11 mouse cellular contexts compared by ENCODE assay signal in the genomic region with DNA sequence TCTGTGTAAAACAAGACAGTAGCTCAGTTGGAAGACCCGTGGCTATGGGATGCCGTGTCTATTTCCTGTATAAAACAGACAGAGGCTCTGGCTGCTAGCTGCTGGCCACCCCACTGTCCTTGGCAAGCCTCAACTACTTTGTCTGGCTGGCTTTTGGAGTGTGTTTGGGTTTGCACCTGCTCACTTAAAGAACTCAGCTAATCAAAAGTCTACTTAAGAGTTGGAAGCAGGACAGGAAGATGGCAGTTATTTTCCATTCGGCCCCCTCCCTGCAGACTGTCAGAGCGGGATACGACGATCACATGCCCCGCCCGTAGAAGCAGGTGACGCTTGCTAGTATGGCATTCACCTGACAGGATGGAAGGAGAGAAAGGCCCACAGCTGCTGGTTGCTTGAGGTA. TPM values are rescaled to one million over a fixed set of nuclear protein-coding genes. Genes with fewer than 3 reads are reported as not detected.
DNase-seq lines count a peak whose midpoint lies in the region; ATAC-seq and TF ChIP-seq lines count a peak whose summit lies in the region.
"Had no signal": no experiment of that assay in that cellular context is flagged by ENCODE, and none has a peak within 500 bp of the region (broad histone marks: within the 10 kb centered on the region; RNA-seq: fewer than 3 reads in every experiment).

No protein-coding gene starts in this region.

- no peaks in the 10 kb centered on the region for H3K9me3 ChIP-seq in hindbrain, embryonic 16.5 days (ENCODE audit: control insufficient read depth, low read length)
- H3K9me3 ChIP-seq in hindbrain, embryonic 10.5 days, result no peaks in the 10 kb centered on the region
- no peaks in the 10 kb centered on the region for H3K9me3 ChIP-seq in neural tube, embryonic 15.5 days (replicated peaks)
- H3K9me3 ChIP-seq: embryonic facial prominence, embryonic 13.5 days; limb, embryonic 10.5 days had no signal

- no peak overlapping the region for H3K9ac ChIP-seq in hindbrain, embryonic 16.5 days (ENCODE audit: low read depth, low read length)
- H3K9ac ChIP-seq in neural tube, embryonic 15.5 days (replicated peaks), result no peak overlapping the region
- H3K9ac ChIP-seq: embryonic facial prominence, embryonic 13.5 days had no signal

- H3K4me1 ChIP-seq in hindbrain, embryonic 16.5 days (ENCODE audit: control insufficient read depth, insufficient read depth, low read depth, low read length), result peaks cover 20% of the 10 kb centered on the region
- H3K4me1 ChIP-seq in hindbrain, embryonic 10.5 days (replicated peaks), result peaks cover 5% of the 10 kb centered on the region
- H3K4me1 ChIP-seq in neural tube, embryonic 15.5 days, result peaks cover 27% of the 10 kb centered on the region

- intact Hi-C loops in gastrocnemius, adult 2 months (cut with DNase I), result no loop called here

- no peaks in the 10 kb centered on the region for H3K36me3 ChIP-seq in hindbrain, embryonic 16.5 days (ENCODE audit: control insufficient read depth, insufficient read depth, low read length)
- no peaks in the 10 kb centered on the region for H3K36me3 ChIP-seq in hindbrain, embryonic 10.5 days
- H3K36me3 ChIP-seq in neural tube, embryonic 15.5 days, result no peaks in the 10 kb centered on the region
- H3K36me3 ChIP-seq: embryonic facial prominence, embryonic 13.5 days; limb, embryonic 10.5 days had no signal

- peak overlapping the region; percentile 67 for H3K27ac ChIP-seq in gastrocnemius, adult 2 months
- H3K27ac ChIP-seq in hindbrain, embryonic 16.5 days (ENCODE audit: low read depth, low read length), result no peak overlapping the region
- no peak overlapping the region for H3K27ac ChIP-seq in hindbrain, embryonic 10.5 days
- H3K27ac ChIP-seq in neural tube, embryonic 15.5 days (replicated peaks), result 0 out of 2 replicates have a peak overlapping the region, but pooled peaks have one; percentile 24
- H3K27ac ChIP-seq: embryonic facial prominence, embryonic 13.5 days had no signal

- H3K4me3 ChIP-seq in gastrocnemius, adult 2 months, result peak overlapping the region; percentile 55
- H3K4me3 ChIP-seq in hindbrain, embryonic 16.5 days (ENCODE audit: low read length), result no peak overlapping the region
- no peak overlapping the region for H3K4me3 ChIP-seq in hindbrain, embryonic 10.5 days
- H3K4me3 ChIP-seq in neural tube, embryonic 15.5 days (replicated peaks), result no peak overlapping the region
- H3K4me3 ChIP-seq: embryonic facial prominence, embryonic 13.5 days; limb, embryonic 10.5 days had no signal

- peak; percentile 37; the same call in 1 of the 2 replicates for ATAC-seq in hindbrain, embryonic 16.5 days
- ATAC-seq in neural tube, embryonic 15.5 days (ENCODE audit: low FRiP score), result 0 out of 2 replicates have a peak, but pooled peaks have one; percentile 4

- H3K4me2 ChIP-seq in hindbrain, embryonic 16.5 days (ENCODE audit: low read length), result peak overlapping the region; percentile 27; the same call in 1 of the 2 replicates
- no peak overlapping the region for H3K4me2 ChIP-seq in neural tube, embryonic 15.5 days
- H3K4me2 ChIP-seq: embryonic facial prominence, embryonic 13.5 days had no signal

- 67% methylated on average over 9 of the region's 9 CpGs for WGBS in hindbrain, embryonic 16.5 days
- 90% methylated on average over 9 of the region's 9 CpGs for whole genome bisulfite sequencing in hindbrain, embryonic 10.5 days
- 76% methylated on average over 9 of the region's 9 CpGs for WGBS in neural tube, embryonic 15.5 days

- no peak for TF ChIP-seq CTCF in gastrocnemius, adult 2 months (IDR thresholded peaks at IDR 0.05)

- no peaks in the 10 kb centered on the region for H3K27me3 ChIP-seq in hindbrain, embryonic 16.5 days (replicated peaks; ENCODE audit: control insufficient read depth, insufficient read depth, low read length)
- H3K27me3 ChIP-seq in hindbrain, embryonic 10.5 days (ENCODE audit: insufficient read depth, poor library complexity, severe bottlenecking), result no peaks in the 10 kb centered on the region
- H3K27me3 ChIP-seq in neural tube, embryonic 15.5 days (replicated peaks), result no peaks in the 10 kb centered on the region
- H3K27me3 ChIP-seq: embryonic facial prominence, embryonic 13.5 days had no signal

- peak; percentile 59 for DNase-seq in gastrocnemius, adult 2 months
- DNase-seq in gastrocnemius, postnatal 10 days, result no peak
- no peak for DNase-seq in hindbrain, embryonic 10.5 days (ENCODE audit: low spot score)
- DNase-seq in neural tube, embryonic 10.5 days (ENCODE audit: extremely low spot score, low spot score), result no peak
- no peak for DNase-seq in spleen, postnatal 4 days (ENCODE audit: low spot score in 2 of 2)
- DNase-seq: cerebellum, postnatal 36 days; thymus, postnatal 36 days had no signal

RNA-seq across cellular contexts. Expression of a gene that starts 54.5 kb away (rescaled TPM):
- 10 to 100 TPM; 66.2 to 83.3 TPM for total RNA-seq in gastrocnemius, adult 2 months (2021)
- 10 to 100 TPM; 48.4 to 55.9 TPM for total RNA-seq in gastrocnemius, postnatal 10 days (2021)
- polyA plus RNA-seq in hindbrain, embryonic 16.5 days (2015; fragmentation: Nextera tagmentation; extraction: Ambion mirVana), result 16.8 and 18.2 TPM in 2 replicates
- 11.0 and 13.4 TPM in 2 replicates for polyA plus RNA-seq in hindbrain, embryonic 10.5 days (2016; fragmentation: Nextera tagmentation; extraction: Ambion mirVana)
- polyA plus RNA-seq in neural tube, embryonic 15.5 days (2015; fragmentation: Nextera tagmentation; extraction: Ambion mirVana), result 18.8 and 22.1 TPM in 2 replicates

Comparison
In these comparisons a context has a peak if more than half of its experiments do, and no peak if none do; other contexts are left out.
1. H3K27ac ChIP-seq: peak in gastrocnemius, adult 2 months (single experiment) and neural tube, embryonic 15.5 days (single experiment); none in hindbrain, embryonic 16.5 days (single experiment) and hindbrain, embryonic 10.5 days (single experiment).